Mouse (Mus musculus) neutrophil, adult 5-6 weeks (primary cell): Measurements from ENCODE around the gene Smad9. TPM values are rescaled to one million over a fixed set of nuclear protein-coding genes. Genes with fewer than 3 reads are reported as not detected.
"Not testable (repeated sequence)": the region's sequence is repeated elsewhere in the genome, so short reads cannot be mapped to it uniquely, and the experiment has no call there.

Source experiments
- ATAC-seq: fragments of 151-379, 151-347 bp; 2 replicates; pipeline ENCODE4 v1.8.0; 2017; ENCODE audit warnings: mild to moderate bottlenecking, moderate TSS enrichment; ENCODE audit not compliant: insufficient number of reproducible peaks, poor library complexity, low FRiP score, severe bottlenecking; ENCODE audit errors: extremely low read depth
- total RNA-seq: library from RNA; stranded (forward); fragments of 200-1000 nt; gene quantifications from 2 replicates; pipeline ENCODE4 v1.2.3, GENCODE M21; 2017

Gene Smad9
- total RNA-seq, 1 experiment from 2014 or later: not detected

DNA sequence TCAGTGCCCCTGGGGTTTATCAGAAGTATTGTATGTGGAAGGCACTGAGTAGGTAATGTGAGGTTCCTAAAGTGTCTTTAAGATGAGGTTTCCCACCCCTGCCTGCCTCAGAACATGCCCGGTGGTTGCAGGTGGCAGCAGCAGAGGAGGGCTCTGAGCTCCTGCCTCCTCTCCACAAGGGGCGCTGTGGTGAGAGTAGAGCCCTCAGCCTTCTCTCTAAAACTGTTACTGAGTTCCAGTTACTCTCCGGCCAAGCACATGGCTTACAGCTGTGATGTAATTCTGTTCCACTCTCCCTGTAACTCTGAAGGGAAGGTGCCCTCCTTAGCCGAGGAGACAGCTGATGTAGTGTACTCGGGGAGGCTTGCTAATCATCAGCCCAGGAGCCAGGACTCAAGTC is 9.6 kb upstream of the Smad9 start:
- ATAC-seq: no peak

DNA sequence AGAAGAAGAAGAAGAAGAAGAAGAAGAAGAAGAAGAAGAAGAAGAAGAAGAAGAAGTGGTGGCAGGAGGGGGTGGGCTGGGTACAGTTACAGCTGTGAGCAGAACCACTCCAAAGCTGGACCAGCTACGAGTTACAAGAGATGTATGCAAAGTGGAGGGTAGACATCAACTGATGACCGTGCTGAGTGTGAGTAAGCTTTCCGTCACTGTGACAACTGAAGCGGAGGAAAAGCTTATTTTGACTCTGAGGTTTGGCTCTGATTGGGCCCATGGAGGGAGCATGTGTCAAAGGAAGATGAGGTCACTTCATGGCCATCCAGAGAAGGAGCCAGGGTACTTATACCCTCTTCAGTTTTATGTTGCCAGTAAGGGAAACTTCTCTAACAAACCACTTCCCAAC is 2.0 kb upstream of the Smad9 start:
- ATAC-seq: no peak

DNA sequence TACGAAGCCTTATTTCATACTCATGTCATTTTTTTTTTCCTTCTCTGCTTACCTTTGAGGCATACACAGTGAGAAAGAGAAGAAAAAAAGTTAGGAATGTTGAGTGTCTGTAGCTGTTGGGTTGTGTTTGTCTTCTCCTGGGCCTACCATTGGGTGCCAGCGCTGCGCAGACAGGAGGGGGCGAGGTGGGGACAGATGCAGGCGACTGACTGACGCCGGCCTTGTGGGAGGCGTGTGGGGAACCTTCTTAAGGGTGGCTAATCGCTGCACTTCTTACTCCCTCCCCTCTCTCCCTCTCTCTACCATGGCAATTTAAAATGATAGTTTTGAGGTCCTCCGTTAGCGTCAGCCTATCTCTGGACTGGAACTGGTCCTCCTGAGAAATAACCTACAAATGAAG is 676 bp downstream of the Smad9 start:
- no peak for ATAC-seq

DNA sequence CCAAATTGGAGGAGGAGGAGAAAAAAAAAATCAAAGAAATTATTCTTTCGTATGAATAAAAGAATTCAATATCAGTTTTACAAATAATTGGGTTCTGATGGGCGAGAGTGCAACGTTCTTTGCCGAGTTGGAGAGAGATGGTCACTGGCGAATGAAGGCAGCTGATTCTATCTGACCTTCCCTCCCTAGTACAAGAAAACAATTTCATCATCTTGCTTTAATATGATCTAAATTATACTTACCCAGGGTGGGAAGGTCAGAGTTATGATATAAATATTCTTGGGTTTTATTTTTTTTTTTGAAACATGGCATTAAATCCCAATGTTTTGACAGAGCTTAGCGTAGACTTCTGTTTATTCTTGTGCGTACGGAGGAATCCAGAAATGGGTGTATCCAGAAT is 2.1 kb downstream of the Smad9 start:
- no peak for ATAC-seq

DNA sequence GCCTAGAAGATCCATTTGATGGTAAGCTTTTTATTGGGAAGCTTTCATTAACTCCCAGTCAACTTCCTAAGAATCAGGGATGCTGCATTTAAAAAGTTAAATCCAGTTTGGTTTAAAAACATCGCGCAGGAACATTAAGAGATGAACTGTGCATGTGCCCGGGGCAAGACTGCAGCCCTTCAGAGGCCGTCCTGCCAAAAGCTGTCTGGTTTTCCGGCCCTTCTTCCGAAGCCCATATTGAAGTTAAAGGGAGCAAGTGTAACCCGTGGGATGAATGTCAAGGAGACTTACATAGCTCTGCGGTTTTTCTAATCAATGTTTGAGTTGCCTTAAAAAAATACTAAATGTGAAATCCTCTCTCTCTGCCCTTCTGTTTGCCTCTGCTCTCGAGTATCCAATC is 3.8 kb downstream of the Smad9 start:
- no peak for ATAC-seq

DNA sequence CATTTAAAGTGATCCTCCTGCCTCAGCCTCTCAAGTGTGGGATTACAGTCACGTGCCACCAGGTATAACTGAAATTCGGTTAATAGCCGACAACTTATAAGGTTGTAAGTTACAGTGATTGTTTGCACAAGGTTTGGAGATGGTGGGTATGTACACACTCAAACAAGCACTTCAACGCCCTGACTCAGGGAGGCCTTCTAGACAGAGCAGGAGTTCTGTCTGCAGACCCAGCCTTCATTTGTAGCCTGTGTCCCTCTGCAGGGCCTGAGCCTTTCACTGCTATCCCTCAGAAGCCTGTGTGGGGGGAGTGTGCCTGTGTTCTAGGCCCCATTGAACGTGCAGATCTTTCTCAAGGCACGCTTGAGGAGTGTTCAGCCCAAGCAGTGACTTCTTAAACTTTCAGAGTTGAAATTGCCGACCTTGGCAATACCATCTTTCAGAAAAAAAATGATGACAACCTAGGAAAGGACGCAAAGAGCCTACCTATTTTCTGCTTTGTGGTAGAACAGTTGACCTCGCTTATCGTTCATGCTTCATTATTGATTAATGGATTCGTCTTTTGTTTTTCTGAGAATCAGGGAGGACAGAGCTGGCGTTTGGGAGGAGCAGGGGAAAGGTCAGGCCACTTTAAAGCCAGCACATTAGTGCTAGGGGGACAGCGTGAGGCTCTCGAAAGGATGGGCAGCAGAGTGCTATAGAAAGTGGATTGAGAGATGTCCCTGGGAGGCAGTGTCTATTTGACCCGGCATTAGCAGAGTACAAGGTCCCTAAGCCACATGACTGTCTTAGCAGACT is 5.1 kb downstream of the Smad9 start:
- ATAC-seq: no peak

DNA sequence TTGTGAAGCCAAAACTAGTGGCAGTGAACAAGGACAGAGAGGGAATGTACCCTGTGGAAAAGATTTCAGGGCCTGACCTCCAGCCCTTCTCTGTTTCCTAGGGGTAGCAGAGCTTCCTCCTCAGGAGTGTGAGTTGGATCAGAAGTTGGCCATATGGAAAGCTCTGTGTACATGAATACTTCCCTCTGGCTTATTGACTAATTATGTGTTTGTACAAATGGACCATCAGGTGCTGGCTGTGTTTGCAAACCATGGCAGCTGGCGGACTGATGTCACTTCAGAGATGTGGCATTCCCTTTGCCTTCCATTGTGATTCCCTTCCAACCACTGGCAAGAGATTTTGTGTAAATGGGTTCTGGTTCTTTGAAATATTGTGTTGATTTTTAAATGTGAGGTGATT is 5.9 kb downstream of the Smad9 start:
- no peak for ATAC-seq

DNA sequence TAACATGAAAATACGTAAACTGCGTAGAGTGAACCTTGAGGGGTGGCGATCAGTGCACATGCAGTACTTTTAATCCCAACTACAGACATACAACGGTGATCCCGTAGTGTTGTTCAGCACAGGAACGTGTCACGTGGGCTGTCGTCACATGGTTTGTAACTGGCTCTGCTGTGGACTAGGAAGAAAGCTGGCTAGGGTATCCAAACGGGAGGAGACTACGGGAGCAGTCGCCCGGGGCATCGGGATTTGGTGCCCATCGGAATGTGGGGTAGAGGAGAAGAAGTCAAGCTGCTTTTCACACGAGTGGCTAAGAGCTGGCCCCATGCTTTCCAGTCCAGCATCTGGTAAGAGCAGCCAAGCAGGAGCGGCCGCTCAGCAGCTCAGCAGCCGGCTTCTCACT is 9.0 kb downstream of the Smad9 start:
- ATAC-seq: no peak

DNA sequence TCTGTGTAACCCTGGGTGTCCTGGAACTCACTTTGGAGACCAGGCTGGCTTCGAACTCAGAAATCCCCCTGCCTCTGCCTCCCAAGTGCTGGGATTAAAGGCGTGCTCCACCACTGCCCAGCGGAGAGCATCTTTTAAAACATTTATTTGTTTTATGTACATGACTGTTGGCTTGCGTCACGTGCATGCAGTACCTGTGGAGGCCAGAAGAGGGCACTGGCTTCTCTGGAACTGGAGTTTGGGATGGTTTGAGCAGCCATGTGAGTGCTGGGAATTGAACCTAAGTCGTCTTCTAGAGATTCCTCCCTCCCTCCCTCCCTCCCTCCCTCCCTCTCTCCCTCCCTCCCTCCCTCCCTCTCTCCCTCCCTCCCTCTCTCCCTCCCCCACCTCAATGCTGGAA is 10.1 kb downstream of the Smad9 start:
- not testable (repeated sequence) for ATAC-seq

DNA sequence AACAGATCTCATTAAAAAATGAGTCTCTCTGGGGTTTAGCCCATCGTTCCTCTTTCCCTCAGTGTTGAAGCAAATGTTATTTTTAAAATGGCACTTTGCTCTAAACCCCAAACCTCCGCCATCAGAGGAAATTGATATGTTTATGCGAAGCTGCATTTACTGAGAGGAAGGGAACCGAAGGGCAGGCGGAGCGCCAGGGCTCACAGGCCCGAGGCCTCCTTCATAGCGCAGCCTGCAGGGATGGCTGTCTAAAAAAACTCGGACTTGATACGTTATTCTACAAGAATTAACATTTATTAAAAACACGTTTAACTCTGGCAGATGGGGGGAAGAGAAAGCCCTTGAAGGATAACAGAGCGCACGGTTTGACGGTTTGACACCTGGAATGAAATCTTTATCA is 10.7 kb downstream of the Smad9 start:
- no peak for ATAC-seq

DNA sequence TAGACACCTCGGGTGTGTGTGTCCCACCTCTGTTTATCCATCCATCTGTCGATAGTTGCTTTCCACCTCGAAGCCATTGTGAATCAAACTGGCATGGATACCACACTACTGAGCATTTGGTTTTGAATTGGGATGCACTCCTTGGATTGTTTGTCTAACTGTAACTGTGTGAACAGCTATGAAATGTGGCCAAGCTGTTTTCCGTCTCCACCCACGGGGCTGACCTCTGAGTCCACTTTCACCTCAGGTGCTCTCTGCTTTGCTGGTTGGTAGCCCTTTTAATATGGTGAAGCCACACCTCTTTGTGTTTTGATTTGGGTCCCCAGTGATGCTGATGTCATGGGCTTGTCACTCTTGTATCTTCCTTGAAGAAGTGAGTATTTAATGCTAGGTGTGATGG is 11.4 kb downstream of the Smad9 start:
- no peak for ATAC-seq

DNA sequence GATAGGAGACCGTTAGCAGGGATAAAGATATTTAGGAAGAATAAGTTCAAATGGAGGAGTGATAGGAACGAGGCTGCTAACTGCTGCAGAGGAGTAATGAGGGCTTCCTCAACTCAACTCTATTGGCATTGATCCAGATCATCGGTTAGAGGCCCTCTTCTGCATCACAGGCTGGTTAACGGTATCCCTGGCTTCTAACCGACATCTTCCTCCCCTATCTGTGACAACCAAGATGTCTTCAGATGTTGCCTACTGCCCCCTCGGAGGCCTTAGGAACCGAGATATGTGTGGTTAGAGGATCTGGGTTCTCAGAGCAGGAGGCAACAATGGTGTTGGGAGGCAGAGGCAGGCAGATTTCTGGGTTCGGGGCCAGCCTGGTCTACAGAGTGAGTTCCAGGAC is 13.2 kb downstream of the Smad9 start:
- ATAC-seq: no peak

DNA sequence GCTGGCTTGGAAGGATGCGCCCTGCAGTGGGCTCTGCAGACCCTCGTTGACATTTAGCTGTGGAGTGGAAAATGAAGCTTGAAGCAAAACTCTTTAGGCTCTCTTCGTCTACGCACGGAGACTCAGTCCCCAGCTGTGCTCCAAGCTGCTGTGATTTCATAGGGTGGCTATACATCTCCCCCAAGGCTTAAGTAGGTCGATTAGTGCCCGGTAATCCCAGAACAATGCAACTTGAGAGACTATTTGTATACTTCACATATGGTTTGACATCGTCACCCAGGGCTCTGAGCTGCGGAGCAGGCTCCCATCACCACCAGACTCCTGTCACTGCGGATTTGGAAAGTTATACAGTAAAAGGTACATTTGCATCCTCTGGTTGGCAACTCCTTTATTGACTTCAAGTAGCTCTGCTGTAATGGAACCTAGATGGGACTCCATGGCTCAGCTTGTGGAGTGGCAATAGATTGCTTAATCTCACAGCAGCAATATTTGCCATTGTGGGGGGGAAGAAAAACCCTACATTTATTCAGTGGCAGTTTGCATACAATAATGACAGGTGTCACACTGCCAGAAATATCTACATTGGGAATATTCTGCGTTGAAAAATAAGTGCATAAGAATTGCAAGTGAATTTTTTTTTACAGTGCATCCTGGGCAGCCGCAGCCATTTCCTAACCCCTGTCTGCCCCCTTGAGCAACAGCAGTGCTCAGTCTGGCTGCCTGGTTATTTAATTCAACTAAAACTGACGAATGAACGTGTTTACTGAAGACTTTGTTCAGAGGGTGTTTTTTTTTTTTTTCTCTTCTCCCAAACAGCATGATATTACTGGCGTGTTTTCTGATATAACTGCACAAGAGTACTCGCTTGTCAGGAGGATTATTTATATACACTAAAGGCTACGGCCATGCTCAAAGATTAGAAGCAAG is 14.2 kb downstream of the Smad9 start:
- no peak for ATAC-seq

DNA sequence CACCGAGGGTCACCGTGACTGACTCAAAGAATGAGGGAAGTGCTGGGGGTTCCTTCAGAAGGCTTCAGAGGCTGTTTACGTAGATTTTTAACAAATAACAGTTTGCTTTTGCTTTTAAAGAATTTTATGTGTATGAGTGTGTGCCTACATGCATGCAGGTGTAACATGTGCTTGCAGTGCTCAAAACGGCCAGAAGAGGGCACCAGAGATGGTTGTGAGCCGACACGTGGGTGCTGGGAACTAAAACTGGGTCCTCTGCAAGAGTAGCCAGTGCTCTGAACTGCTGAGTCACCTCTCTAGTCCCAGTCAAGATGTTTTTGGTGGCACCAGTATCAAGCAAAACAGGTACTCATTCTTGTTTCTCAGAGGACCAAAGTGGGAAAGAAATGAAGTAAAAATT is 18.2 kb downstream of the Smad9 start:
- no peak for ATAC-seq

DNA sequence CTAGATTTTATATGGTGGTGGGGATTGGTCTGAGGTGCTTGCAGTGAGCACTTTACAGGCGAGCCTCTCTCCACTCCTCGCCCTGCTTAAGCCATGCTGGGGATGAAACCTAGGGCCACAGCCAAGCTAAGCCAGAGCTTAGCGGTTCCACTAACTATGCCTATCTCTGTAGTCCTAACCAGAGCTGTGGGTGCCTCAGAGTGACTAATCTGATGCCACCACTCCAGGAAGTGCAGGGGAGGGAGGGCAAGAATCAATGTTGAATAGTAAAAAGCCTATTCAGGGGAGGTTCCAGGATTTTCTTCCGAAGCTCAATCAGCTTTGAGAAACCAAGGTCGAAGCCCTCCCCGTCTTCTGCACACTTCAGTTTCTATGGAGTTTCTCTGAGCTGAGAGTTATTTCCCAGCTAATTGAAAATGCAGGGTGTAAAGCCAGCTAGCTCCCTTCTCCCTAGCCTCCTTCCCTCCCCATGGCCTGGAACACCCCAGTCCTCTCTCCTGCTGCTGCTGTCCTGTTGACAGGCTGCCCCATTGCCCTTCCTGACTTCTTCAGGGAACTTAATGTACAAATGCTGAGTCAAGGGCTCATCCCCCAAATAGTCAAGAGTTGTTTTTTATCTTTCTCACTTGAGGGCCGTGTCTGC is 20.7 kb downstream of the Smad9 start:
- ATAC-seq: no peak

DNA sequence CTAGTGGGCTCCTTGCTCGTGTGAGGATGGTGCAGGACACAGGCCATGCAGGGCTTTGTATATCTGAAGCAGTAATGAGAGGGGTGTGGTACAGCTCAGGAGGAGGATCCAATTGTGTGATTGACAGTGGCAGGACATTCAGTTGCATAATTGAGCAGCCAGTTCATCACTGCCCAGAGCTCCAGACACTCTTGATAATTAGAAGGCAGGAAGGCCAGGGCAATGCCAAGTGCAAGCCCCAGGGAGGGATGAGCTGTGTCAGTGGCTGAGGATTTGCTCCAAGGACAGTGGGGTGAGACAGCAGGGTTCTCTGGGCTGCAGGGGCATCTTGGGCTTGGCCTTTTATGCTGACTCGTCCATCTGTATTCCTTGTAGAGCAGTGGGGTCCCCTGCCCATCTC is 35.2 kb downstream of the Smad9 start:
- no peak for ATAC-seq

DNA sequence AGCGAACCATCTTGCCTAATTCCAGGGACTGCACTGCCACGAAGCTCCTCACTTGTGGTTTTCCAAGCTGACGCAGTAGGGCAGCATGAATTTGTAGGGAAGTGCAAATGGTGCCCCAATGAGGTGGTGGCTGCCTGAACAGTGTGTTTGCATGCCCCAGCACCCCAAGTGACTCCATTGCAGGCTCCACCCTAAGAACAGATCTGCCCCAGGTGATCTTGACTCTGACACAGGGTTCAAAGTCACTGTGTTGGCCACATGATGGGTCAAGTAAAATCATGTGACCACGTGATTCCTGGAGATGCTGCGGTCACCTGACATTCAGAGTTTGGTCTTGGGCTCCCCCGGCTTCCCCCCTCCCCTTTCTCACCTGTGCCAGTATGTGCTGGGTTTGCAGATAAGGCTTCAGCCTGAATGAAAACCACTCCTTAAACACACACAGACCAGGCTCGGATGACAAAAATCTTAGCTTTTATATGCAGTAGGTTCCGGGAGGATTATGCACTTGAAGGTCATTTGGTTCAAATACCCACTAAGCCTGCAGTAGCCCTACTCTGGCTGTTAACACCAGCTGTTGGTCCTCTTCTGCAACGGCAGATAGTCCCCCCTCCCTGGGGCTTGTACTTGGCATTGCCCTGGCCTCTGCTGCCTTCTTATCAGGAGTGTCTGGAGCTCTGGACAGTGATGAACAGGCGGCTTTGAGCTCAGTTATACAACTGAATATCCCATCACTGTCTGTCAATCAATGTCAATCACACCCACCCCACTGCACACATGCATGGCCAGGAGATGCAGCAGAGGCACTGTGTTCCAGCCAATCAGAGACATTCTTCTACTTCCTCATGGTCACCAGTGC is 36.7 kb downstream of the Smad9 start:
- no peak for ATAC-seq

DNA sequence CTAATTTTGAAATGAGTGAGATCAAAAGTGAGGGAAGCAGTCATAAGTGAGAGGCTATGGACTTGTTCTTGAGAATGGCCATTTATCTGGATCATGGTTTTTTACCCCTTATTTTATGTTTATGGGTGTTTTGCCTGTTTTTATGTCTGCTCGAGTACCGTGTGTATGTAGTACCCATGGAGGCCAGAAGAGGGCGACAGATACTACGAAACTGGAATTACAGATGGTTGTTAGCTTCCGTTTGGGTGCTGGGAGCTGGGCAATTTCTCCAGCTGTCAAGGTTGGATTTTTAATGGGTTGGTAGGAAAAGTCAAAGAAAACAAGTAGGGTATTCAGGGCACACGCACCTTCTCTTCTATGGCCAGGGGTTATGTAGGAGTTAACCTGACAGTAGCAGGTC is 38.4 kb downstream of the Smad9 start:
- ATAC-seq: no peak

DNA sequence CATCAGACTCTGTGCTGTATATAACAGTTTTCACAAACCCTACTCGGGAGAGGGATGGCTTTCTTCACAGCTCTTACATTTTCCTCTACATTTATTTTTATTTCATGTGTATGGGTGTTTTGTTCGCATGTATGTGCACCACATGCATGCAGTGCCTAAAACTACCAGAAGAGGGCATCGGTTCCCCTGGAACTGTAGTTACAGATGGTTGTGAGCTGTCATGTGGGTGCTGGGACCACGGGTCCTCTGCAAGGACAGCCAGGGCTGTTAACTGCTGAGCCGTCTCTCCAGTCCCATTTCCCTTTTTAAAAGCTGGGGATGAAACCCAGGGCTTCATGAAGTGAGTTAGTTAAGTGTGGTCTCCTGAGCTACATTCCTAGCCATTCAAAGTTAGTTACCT is 40.0 kb downstream of the Smad9 start:
- no peak for ATAC-seq
